Mouse (Mus musculus) bone marrow, adult 2 months (tissue): ENCODE data around the gene Daglb.

ENCODE experiments used
- CTCF ChIP-seq: fragments of 200-500 bp; IDR thresholded peaks from 2 replicates; pipeline ENCODE4 v1.5.1; 2011; ENCODE audit warnings: low read length, control low read depth; ENCODE audit not compliant: control insufficient read depth, insufficient read depth
- POLR2A ChIP-seq: fragments of 200-500 bp; IDR thresholded peaks from 2 replicates; pipeline ENCODE4 v1.6.1; 2011; ENCODE audit warnings: low read depth, mild to moderate bottlenecking, control low read depth, low read length, borderline replicate concordance; ENCODE audit not compliant: control insufficient read depth

DNA sequence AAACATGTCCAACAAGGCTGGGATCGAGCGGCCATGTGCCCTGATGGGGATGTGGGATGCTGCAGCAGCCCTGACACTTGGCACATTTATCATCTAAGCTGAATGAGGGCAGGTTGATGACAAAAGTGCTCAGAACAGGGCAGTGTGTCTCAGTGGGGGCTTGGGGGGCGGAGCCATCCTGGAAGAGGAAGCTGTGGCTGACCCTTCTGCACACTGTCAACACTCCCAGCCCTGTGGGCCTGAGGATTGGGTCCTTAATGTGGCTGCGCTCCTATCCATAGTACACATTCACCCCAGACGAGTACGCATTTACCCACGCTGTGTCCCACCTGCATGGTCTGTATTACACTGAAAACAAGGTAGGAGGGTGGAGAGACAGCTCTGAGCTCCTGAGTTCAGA is 34.8 kb downstream of the Daglb start:
- TF ChIP-seq CTCF (no peak), POLR2A (no peak)
